Mouse (Mus musculus) adrenal gland, adult 2 months (tissue): ENCODE measurements around the gene Gm10972. TPM values are rescaled to one million over a fixed set of nuclear protein-coding genes. Genes with fewer than 3 reads are reported as not detected.
"Not testable (repeated sequence)": the region's sequence is repeated elsewhere in the genome, so short reads cannot be mapped to it uniquely, and the experiment has no call there.

Source experiments
- DNase-seq: peaks from one replicate; pipeline ENCODE4 v3.0.0; 2021
- long read RNA-seq: library from polyadenylated mRNA; stranded (forward); transcript quantifications from one replicate; pipeline ENCODE4 v2.0.0, GENCODE M21; 2021
- polyA plus RNA-seq: library from polyadenylated mRNA; depleted of rRNA; stranded (reverse); fragments of >200 nt; gene quantifications from 2 replicates; pipeline ENCODE4 v1.2.3, GENCODE M21; 2012; rRNA removed
- total RNA-seq, 2 experiments: library from RNA; stranded (reverse); gene quantifications; 2 replicates each; pipeline ENCODE4 v1.2.3; 2021

Gene Gm10972
- total RNA-seq (not detected), polyA plus RNA-seq (not detected in 2 replicates)
- long read RNA-seq: 0 reads

DNA sequence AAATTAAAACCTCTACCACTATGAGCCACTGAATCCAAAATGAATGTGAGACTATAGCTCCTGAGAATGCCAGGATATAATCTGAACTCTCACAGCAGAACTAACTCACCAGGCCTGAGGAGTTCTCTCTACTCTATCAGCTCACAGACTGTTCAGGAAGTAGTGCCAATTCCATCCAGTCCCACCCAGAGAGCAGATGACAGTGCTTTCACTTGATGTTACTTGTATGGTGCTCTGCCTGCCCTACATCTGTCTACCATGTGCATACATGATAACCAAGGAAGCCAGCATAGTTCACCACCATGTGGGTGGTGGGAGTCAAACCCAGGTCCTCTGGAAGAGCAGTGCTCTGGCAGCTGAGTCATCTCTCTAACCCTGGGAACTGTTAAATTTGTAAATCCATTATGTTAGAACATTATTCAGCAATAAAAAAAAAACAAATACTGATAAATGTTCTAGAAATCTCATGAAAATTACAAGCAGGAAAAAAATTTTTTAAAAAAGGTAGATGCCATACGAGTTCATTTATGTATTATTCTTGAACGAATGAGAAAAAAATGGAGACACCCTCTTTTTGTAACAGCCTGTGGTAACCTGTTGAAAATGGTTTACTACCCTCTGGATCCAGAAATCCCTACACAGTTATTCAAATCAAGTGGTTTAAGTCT lies at the start of gene Gm10972:
TSS of gene Gm10972 (plus strand) at position 618 of the 668 bp plus-strand sequence.
- DNase-seq: not testable (repeated sequence)

DNA sequence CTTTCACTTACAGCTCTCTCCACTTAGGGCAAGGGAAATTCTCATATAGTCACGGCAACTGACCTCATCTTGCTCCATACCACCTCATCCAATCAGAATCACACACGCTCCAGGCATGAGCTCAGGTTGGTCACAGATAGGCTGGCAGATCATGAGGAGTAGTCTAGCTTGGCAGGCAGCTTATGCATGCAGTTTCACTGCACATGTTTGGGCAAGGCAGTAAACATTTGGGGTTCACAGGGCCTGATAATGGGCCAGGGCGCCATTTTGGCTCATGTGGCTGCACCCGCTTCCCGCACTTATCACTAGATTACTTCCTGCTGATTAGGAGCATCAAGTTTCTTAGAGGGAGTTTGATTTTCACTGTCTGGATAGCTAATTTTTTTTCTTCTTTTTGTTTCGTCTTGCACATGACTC lies 47.0 kb upstream of the Gm10972 start:
- DNase-seq: no peak

DNA sequence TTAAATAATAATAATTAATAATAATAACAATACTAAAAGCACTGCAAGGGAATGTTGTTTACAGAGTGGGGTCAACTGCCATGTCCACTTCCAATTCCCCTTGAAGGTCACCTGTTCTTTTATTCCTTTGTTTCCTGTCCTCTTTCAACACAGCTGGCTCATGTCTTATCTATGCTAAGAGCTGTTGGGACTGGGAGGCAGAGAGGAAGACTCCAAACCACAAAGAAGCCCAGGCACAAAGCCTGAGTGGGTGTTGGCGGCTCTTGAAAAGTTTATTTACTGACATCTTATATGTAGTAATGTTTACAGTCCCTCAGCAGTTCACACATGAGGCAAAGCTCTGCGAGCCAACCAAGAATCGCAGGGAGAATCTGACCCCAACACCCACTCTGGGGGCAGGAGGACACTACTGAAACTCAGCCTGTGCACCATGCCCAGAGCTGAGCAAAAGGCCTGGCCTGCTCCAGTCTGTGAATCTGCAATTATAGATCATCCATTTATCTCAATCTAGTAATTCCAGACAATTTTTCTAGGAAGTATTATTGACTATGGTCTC lies 45.6 kb upstream of the Gm10972 start:
- DNase-seq: no peak

DNA sequence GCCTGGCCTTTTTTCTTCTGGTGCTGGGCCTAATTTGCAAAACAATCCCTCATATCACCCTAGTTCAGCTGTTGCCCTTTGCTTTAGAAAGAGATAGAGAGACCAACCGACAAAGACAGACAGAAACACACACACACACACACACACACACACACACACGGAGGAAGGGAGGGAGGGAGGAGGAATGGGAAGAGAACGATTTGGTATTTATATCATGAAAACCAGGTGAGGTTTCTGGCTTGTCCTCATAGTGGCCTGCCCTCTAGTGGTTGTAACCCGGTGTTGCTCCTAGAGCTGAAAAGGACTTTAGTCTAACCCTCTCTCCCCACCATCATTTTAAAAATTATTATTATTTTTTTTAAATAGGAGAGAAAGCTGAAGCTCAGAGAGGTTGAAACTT lies 41.0 kb upstream of the Gm10972 start:
- peak; percentile 56 for DNase-seq

DNA sequence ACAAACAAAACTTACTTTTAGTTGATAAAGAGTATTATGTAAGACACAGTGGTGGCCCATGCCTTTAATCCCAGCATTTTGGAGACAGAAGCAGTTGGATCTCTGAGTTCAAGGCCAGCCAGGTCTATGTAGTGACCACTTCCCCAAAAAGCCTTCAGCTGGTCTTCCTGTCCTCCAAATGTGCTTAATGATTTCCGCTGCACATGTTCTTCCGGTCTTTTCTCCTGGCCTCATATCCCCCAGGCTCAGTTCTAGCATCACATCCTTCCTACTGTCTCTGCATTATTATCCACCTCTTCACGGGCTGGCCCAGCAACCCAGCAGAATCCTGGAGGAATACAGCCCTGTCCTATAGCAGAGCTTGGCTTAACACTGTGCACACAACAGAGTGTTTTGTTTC lies 33.3 kb upstream of the Gm10972 start:
- DNase-seq: no peak

DNA sequence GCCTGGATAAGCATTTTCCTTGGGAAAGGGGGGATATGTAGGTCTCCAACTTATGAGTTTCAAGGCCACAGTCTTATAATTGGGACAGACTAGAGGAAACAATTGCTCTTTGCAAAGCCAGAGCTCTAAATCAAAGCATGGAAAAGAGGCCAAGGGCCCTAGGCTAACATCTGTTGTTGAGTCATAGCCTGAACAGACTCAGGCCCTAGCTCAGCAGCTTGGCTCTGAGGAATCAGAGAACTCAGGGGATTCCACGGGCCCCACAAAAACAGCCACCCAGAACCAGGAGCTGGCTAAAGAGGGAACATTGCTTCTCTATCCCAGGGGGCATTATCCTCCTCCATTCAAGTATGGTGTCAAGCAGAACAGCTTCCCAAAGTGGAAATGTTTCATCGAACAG lies 32.3 kb upstream of the Gm10972 start:
- peak; percentile 79 for DNase-seq

DNA sequence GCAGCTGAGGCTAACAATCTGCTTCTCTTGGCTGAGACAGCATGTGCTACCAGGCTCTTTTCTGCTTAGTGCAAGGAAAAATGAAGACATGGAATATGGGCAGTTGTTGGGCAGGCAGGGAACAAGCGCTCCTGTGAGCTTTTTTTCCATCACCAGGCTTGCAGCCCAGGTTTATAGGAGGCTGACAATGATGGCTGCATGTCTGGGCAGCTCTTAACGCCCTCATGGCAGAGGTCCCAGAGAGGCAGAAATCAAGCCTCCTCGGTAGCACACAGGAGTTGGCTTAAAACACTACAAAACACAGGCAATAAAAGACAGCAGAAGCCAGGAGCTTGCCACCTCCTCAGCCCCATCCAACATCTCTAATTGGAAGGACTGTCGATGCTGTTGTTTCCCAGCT lies 31.6 kb upstream of the Gm10972 start:
- DNase-seq: no peak

DNA sequence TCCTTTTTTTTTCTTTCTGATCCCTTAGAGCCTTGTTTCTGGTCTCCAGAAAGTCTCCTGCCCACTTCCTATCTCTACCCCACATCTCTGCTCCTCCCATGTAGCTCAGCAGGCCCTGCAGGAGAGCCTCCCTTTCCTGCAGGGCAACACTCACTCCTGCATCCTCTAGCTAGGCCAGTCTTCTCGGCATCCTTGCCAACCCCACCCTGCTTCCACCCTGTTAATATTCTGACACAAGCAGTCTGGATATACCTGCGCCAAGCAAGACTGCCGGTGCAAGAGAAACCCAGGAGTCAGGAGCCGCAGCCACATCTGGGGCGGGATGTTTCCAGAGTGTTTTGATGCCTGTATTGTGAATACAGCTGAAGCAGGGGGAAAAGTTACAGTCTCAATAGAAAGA lies 31.1 kb upstream of the Gm10972 start:
- no peak for DNase-seq

DNA sequence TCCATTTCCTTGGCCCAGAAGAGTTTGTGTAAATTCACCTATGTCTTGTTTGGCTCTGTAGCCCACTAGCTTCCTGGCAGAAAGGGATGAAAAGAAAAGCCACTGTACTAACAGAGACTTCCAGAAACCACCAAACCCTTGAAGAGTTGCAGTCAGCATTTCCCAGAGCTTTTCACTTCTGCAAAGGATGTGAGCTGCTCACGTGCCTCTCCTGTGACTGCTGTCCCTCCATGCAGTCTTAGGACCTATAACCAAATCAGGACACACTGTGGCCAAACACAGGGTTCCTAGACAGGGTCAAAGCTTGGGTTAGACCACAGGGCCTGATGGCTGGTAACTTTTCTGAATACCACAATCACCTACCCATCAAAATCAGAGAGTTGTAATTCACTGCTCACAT lies 30.6 kb upstream of the Gm10972 start:
- DNase-seq: no peak

DNA sequence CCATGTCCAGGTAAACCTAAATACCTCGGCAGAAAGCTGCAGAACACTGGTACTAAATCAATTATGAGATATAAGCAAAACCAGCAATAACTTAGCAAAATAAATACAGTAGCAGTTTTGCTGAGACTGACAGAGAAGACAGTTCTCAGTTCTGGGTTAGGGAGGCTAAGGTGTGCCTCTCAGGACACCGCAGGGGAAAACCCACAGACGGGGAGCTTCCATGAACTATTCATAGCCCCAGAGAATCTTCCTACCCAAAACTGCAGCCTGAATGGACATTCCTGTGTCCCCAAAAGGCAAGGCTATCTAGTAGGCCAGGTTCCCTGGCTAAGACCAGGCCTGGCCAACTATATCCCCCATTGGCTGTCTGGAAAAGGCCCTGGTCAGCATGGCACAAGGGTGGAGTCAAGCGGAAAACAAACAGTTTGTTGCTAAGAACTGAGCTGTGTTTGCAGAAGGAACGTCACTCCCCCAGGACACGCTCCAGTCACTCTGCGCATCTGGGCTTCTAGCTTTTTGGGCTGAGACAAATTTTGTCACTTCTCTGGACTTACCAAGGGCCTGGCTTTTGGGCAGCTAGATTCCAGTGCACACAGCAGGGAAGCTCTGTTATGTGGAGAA lies 29.5 kb upstream of the Gm10972 start:
- no peak for DNase-seq

DNA sequence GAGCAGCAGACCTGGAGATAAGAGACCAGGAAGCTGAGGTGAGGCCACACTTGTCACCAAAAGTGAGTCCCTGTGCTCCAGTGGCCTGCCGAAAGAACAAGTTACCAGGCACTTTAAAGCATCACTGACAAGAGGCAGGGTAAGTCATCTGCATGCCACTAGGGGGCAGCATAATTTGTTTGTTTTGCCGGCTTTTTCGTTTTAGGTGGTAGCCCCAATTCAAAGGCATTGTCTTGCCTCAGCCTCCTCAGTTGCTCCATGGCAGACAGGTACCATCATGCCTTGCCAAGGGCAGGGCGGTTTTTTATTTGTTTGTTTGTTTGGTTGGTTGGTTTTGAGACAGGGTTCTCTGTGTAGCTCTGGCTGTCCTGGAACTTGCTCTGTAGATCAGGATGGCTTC lies 26.2 kb upstream of the Gm10972 start:
- peak; percentile 48 for DNase-seq

DNA sequence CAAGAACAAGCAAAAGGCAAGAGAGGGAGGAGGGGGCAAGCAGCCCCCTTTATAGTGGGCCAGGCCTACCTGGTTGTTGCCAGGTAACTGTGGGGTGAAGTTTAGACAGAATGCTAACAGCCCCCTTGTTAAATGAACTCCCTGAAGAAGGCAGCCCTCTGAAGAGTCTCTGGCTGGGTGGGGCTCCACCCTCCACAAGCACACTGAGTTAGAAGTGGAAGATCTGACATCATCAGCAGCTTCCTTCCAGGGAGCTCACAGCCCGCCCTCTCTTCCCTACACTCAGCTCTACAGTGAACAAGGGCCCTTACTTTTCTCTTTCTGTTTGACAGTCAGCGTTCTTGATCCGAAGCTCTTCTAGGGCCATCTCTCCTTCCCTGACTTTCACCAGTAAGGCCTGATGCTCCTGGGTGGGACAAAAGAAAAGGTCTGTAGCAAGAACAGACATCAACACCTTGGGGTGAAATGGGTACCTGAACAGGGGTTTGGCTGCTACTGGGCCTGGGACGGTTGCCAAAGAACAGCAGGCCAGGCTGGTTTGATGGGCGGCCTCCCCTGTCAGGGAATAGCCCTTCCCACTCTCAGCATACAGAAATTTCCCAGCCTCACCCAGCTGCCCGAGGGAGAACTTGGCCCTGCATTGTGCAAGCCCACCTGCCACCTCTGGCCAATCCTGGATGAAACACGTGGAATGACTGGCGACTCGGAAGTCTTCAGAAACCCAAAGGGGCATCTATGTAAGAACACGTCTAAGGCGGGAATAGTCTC lies 21.0 kb upstream of the Gm10972 start:
- no peak for DNase-seq

DNA sequence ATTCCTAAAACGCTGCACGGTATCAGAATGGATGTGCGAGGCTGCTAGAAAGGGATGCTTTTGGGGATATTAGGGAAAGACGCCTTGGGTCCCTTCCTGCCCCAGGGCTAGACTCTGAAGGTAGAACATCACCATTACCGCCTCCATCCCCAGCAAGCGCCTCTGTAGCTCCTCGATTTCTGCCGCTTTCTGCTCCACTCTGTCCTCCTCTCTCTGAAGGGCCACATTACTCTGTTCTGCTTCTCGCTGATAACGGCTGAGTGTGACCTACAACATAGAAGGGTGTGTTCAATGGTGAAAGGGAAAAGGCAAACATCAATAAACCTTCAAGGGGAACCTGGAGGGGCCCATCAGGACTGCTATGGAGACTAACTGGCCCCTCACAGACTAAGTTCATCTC lies 20.4 kb upstream of the Gm10972 start:
- DNase-seq: no peak

DNA sequence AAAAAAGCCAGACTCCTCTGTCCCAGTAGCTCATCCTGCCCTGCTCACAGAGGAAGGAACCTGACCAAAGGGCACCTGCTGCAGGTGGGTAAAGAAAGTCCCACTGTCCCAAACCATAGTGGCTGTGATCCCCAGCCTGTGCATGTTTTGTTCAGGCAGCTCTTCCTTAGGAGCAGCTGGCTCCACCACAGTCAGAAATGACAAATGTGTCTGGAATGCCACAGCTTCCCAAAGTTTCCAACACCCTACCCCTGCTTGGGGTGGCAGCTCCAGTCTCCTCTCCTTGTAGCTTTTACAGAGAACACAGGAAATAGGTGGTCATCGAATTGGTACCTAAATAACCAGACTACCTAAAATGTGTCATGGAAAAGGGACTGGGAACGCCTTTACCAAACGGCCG lies 18.6 kb upstream of the Gm10972 start:
- DNase-seq: no peak

DNA sequence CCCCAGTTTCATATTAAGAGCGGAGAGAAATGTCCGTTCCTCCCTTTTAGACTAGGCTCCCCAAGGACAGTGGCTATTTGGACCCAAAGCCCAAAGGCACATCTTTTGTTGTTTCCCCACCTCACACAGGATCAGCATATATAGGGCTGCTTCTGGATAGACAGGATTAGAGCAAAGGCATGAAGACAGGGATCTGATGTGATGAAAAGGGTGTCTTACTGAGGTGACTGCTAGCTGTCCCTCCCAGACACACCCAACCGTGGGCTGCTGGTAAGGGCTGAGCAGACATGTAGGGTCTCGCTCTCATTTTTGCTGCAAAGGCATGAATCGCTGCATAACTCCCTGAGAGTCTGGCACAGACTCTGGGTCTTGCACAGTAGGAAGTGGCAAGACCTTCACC lies 14.2 kb upstream of the Gm10972 start:
- no peak for DNase-seq

DNA sequence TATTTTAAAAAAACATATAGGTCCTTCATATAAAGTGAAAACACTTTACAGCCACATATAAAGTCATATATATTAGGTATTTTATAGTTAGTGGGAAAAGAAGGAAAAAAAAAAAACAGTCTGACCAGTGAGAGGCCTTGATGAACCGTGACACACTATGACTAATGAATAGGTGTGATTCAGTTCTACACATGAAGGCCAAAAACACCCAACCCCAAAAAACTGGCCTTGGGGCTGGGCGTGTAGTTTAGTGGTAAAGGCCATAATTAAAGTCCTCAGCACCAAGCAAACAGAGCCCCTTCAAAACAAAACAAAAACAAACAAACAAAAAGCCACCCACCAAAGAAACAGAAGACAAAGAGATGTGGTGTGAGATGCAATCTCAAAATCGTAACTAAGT lies 13.0 kb upstream of the Gm10972 start:
- DNase-seq: peak; percentile 67

DNA sequence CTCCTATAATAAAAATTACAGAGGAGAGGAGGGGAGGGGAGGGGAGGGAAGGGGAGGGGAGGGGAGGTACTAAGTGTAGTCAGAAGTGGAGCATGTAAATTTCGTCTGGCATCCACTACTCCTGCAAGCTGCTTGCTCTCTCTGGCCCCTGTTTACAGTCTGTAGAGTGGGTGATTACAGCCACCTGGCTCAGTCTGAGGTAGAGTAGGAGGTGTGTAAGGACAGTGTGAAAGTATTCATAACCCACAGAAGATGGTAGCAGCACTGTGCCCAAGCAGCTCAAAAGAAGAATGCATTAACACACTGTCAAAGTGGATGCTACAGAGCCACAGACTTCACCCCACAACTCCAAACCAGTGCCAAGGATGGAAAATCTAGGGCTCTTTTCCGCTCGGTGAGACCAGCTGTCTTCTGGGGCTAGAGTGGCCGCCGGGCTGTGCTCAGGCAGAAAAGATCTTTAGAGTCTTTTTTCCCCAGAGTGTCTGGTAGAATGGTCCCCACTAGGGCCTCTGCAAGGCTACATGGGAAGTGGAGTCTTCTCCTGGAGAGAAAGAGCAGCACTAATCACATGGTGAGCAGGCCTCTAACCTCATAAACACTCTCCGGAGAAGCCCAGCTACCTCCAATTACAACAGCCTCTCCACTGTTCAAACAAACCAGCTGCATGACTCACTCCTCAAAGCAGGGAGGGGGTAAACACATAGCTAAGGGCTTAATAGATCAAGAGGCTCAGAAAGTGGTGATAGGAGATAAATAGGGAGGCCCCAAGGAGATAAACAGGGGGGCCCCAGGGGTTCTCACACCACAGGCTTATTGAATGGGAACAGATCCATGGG lies 6.1 kb downstream of the Gm10972 start:
- peak; percentile 73 for DNase-seq

DNA sequence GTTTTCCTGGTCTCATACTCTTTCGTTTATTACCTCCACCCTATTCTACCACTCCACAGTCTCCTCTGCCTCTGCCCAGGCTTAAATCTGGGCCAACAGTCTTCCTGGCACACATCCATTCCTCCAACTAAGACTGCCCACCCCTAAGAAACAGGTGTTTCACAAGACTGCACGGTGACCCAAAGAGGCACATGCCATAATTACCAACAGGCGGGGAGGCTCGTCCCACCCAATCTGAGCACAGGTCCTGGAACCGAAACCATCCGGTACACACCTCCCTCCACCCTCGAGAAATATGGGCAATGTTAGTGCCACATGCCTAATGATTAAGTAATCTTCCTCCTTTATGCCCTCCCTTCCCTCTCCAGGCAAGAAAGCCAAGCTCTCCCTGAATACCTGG lies 7.5 kb downstream of the Gm10972 start:
- no peak for DNase-seq

DNA sequence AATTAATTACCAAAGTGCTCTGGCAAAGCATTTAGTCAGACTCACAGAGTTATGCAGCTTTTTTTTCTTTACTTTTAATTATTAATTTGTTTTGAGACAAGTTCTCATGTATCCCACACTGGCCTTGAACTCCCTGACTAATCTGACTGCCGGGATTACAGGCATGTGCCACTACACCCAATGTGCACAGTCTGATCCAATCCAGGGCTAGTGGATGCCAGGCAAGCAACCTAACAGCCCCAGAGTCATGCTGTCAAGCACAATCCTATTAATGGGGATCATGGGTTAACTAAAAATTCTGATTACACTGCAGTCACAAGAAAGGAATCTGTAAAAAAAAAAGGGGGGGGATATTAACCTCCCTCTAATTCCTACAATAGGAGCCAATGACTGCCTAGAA lies 11.1 kb downstream of the Gm10972 start:
- DNase-seq: not testable (repeated sequence)

DNA sequence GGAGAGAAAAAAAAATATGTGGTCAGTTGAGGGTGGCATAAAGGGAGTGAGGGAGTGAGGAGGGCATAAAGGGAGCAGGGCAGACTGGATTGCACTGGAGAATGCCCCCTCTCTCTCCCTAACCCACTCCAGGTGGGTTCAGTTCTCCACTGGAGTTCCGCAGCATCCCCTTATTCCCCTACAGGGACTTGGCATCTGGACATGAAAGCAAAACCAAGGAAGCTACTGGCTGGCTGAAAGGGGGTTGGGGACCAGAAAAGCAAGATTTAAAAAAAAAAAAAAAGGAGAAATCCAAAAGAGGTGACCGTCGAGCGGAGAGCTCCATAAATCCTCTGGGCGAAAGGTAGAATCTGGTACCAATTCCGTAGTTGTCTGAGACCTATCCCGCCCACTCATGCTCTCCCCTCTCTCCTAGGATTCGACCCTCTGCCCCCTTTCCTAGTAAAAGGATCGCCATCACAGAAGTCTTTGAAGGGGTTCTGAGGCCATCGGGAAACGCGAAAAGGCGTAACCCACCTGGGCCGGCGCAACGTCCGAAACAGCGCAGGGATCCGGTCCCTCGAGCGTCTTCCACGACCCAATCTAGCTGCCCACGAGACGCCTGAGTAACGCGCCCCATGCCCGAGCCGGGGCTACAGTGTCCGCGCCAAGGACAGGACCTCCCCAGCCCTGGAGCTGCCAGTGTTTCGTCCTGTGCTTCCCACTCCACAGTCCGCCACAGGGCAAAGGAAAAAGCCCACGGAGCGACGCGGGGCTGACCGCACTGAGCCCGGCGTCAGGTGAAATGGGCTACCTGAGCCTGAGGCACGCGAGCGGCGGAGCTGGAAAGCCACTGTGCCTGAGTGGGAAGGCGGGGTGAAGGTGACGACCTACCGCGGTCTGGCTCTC lies 15.2 kb downstream of the Gm10972 start:
- not testable (repeated sequence) for DNase-seq

DNA sequence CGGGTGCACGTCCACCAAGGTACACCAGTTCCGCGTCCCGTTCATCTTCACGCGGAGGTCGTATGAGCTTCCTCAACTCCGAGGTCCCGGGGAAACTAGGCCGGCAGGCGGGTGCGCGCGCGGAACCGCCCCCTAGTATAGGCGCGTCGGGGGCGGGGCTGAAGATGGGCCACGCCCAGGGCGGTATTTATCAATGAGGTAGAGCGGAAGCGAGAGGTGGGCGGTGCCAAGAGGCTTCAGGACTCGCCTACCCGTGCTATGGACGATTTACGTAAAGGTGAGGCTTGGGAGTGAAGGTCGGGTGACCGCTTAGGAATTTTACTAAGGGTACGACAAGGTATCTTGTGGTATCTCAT lies 15.8 kb downstream of the Gm10972 start, which contains the start of gene Tuft1:
TSS of gene Tuft1 (minus strand) at position 133 of the 356 bp plus-strand sequence.
- DNase-seq: peak; percentile 91
